Mouse (Mus musculus) lung, postnatal 4 days (tissue): ENCODE measurements at regions not wholly inside any gene's neighbourhood (a gene's known extent, or its start where the extent isn't known, plus 50 kb on each side); places are given as distances from the start of the nearest gene placed in this dataset.

ENCODE experiments used
- DNase-seq, 2 experiments: peaks; one replicate each; pipeline ENCODE4 v3.0.0; 2021

GRCm38 (mm10) chr17:79282771-79283170, 72.1 kb downstream of the Cdc42ep3 start:
- DNase-seq = no peak

GRCm38 (mm10) chr17:79273551-79273950, 81.3 kb downstream of the Cdc42ep3 start:
- DNase-seq = no peak

GRCm38 (mm10) chr17:79259691-79260090, 95.2 kb downstream of the Cdc42ep3 start:
- no peak for DNase-seq

GRCm38 (mm10) chr17:79246962-79247902, 107.7 kb downstream of the Cdc42ep3 start:
- DNase-seq = no peak

- DNase-seq = no peak
These were observed 110.8 kb downstream of the Cdc42ep3 start for GRCm38 (mm10) chr17:79244121-79244520.

- DNase-seq = no peak
These were observed 111.5 kb downstream of the Cdc42ep3 start for GRCm38 (mm10) chr17:79243426-79243825.

GRCm38 (mm10) chr17:79241489-79241888, 113.4 kb downstream of the Cdc42ep3 start:
- DNase-seq = no peak

GRCm38 (mm10) chr17:79236244-79236781, 118.6 kb downstream of the Cdc42ep3 start:
- DNase-seq = no peak

GRCm38 (mm10) chr17:79230653-79231489, 124.0 kb downstream of the Cdc42ep3 start:
- no peak for DNase-seq

- no peak for DNase-seq
These were observed 148.3 kb downstream of the Cdc42ep3 start for GRCm38 (mm10) chr17:79206563-79206962.

GRCm38 (mm10) chr17:79206111-79206510, 148.8 kb downstream of the Cdc42ep3 start:
- DNase-seq = no peak

- no peak for DNase-seq
These were observed 148.2 kb downstream of the Qpct start for GRCm38 (mm10) chr17:79199814-79200491.

- no peak for DNase-seq
These were observed 140.2 kb downstream of the Qpct start for GRCm38 (mm10) chr17:79191871-79192373.

GRCm38 (mm10) chr17:79188282-79188681, 136.6 kb downstream of the Qpct start:
- no peak for DNase-seq

GRCm38 (mm10) chr17:79180277-79181130, 128.8 kb downstream of the Qpct start:
- peak; percentile 48 to 73 for DNase-seq

GRCm38 (mm10) chr17:79177259-79177658, 125.6 kb downstream of the Qpct start:
- DNase-seq = no peak

- no peak for DNase-seq
These were observed 124.7 kb downstream of the Qpct start for GRCm38 (mm10) chr17:79176356-79176755.

- no peak for DNase-seq
These were observed 123.7 kb downstream of the Qpct start for GRCm38 (mm10) chr17:79175381-79175780.

GRCm38 (mm10) chr17:79172328-79172727, 120.6 kb downstream of the Qpct start:
- DNase-seq = peak in 1 of 2 experiments; percentile 9

- DNase-seq = no peak
These were observed 119.0 kb downstream of the Qpct start for GRCm38 (mm10) chr17:79170690-79171089.

- DNase-seq = no peak
These were observed 115.5 kb downstream of the Qpct start for GRCm38 (mm10) chr17:79167198-79167597.
